Mouse (Mus musculus) megakaryocyte, embryonic 14.5 days (primary cell): ENCODE measurements around the gene 2510002D24Rik.

Source experiments
- FLI1 ChIP-seq: IDR thresholded peaks from 2 replicates; pipeline ENCODE4 v1.6.1; 2012; ENCODE audit warnings: low read length, inconsistent platforms, mixed read lengths
- GATA1 ChIP-seq: IDR thresholded peaks from 3 replicates; pipeline ENCODE4 v1.6.1; 2012; ENCODE audit warnings: mixed read lengths, low read length, inconsistent platforms, borderline replicate concordance

GRCm38 (mm10) chr16:18822925-18823324, 13.5 kb upstream of the 2510002D24Rik start:
- no peak for TF ChIP-seq GATA1
- TF ChIP-seq FLI1: no peak
